Mouse (Mus musculus): ENCODE measurements around the gene Dhx29. TPM values are rescaled to one million over a fixed set of nuclear protein-coding genes. Genes with fewer than 3 reads are reported as not detected.

Dhx29 gene
- polyA plus RNA-seq (2012; rRNA removed), result 9.8 and 10.6 TPM in 2 replicates

DNA sequence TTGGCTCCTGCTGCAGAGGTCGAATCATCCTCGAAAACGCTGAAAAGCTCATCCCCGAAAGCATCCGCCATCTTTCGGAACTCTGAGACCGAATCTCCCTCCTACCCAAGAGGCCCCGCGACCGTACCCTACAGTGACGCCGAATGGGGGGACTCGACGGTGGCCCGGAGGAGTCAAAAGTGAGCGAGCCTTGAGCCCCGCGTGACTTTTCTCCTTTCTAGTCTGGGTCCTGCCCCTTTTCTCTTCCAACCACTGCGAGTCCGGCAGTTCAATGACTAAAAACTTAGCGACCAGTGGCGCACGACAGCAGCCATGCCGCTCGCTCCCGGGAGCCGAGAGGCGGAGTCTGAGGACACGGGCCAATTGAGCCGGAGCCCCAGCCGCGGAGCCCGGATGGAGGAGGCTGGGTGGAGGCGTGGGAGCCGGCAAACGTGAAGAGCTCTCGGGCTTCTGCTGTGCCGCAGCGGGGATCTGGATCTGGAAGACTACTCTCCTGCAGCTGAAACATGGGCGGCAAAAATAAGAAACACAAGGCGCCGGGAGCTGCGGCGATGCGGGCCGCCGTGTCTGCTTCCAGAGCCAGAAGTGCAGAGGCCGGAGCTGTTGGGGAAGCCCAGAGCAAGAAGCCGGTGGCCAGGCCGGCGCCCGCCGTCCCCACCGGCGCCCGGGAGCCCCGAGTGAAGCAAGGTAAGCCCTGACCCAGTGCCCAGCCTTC is at the start of gene Dhx29, which contains the start of gene Mtrex:
Dhx29 (plus strand) TSS at position 168 of the 715 bp plus-strand sequence.
Mtrex (minus strand) TSS at position 112 of the 715 bp plus-strand sequence.
- peak; percentile 99 for DNase-seq (ENCODE audit: low spot score)

GRCm38 (mm10) chr13:112887234-112887633 is 40.0 kb upstream of the Dhx29 start:
- no peak for DNase-seq (ENCODE audit: low spot score)

DNA sequence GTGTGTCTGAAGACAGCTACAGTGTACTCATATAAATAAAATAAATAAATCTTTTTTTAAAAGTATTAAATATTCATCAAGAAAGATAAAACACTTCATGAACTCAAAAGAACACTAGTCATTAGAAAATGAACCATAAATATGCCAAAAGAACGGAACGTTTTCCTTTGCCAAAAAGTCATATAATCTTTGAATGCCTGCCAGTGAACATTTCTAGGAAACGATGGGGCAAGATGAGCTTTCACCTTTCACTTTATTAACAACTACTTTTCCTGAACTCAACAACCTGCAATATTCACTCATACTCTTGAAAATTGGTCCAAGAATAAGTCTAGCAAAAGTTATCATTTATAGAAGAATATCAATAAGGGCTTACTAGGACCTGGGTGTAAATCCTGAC is 25.1 kb upstream of the Dhx29 start:
- DNase-seq (ENCODE audit: low spot score), result no peak

GRCm38 (mm10) chr13:112909663-112910062 is 17.6 kb upstream of the Dhx29 start:
- no peak for DNase-seq (ENCODE audit: low spot score)

DNA sequence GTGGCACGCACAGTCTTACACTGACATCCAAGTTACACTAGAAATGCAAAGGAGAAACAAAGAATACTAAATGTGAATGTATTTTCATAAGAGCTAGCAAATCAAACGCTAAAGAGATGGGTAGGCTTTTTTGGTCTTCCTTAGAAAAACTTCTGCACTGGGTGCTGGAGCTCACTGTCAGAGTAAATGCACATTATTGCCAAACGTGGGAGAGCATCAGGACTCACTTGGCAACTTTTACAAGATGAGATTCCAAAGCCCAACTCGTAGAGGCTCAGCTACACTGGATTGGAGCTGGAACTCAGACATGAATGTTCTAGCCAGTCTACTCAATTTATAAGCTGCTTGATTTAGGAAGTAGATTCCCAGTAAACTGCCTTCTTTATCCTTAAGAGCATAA is 16.8 kb upstream of the Dhx29 start:
- no peak for DNase-seq (ENCODE audit: low spot score)

GRCm38 (mm10) chr13:112919141-112919865 is 8.0 kb upstream of the Dhx29 start:
- DNase-seq (ENCODE audit: low spot score), result no peak

DNA sequence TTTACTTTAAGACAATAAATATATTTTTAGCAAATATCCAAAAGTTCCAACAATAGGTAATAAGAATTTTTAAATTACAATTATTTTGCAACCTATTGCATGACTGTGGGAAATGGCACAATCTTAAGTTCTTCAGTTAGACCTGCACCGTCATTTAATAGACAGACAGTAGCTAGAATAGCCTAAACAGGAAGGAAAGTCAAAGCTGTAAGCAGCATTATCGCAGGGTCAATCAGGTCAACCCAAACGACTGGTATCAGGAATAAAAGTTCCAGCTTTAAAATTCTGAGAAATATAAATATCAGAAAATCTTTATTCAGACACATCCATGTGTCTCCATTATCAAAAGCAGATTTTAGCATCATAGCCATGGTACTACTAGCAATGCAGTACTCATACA is 6.3 kb upstream of the Dhx29 start:
- DNase-seq (ENCODE audit: low spot score), result no peak

GRCm38 (mm10) chr13:112925266-112925665 is 2.0 kb upstream of the Dhx29 start:
- no peak for DNase-seq (ENCODE audit: low spot score)

- DNase-seq (ENCODE audit: low spot score), result no peak
Measured at GRCm38 (mm10) chr13:112925976-112926375, 1.3 kb upstream of the Dhx29 start.

DNA sequence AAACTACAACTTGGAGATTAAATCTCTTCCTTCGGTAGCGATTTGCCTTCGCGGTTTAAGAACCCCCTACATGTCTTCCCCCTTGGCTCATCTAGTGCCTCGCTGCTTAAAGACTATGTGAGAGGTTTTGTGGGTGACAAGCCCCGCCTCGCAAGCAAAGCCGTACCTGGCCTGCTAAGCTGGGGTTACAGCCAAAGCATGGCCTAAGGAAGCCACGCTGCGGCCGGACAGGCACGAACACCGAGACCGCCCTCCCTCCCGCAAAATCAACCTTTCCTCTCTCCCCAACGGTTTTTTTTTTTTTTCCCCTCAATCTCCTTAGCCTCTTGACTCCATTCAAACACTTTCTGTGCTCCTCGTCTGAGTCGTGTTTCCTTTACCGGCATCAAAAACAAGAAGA is 458 bp upstream of the Dhx29 start:
- DNase-seq (ENCODE audit: low spot score), result peak; percentile 27

GRCm38 (mm10) chr13:112928038-112928668 is 899 bp downstream of the Dhx29 start:
- no peak for DNase-seq (ENCODE audit: low spot score)

GRCm38 (mm10) chr13:112938130-112938529 is 10.9 kb downstream of the Dhx29 start:
- DNase-seq (ENCODE audit: low spot score), result no peak

DNA sequence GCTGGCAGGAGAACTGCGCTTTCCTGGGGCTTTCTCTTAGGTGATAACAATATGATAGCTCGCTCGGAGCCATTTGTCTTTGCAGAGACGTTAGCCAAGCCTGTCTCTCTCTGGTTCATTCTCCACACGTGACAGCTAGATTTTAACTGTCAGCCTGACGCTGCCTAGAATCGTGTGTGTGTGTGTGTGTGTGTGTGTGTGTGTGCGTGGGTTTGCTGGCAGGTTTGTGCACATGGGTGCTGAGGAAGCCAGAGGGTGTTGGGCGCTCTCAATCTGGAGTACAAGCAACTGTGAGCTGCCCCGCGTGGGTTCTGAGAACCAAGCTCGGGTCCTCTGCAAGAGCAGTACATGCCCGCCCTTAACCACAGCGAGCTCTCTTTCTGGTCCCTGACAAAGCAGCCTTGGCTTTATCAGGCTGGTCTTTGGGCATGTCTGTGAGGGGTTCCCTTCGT is 14.7 kb downstream of the Dhx29 start:
- DNase-seq (ENCODE audit: low spot score), result no peak

- DNase-seq (ENCODE audit: low spot score), result no peak
Measured at GRCm38 (mm10) chr13:112945312-112945711, 18.1 kb downstream of the Dhx29 start.

- no peak for DNase-seq (ENCODE audit: low spot score)
Measured at GRCm38 (mm10) chr13:112945900-112946299, 18.6 kb downstream of the Dhx29 start.

- DNase-seq (ENCODE audit: low spot score), result no peak
Measured at GRCm38 (mm10) chr13:112954067-112954466, 26.8 kb downstream of the Dhx29 start.

GRCm38 (mm10) chr13:112963081-112963480 is 35.8 kb downstream of the Dhx29 start:
- DNase-seq (ENCODE audit: low spot score), result no peak

DNA sequence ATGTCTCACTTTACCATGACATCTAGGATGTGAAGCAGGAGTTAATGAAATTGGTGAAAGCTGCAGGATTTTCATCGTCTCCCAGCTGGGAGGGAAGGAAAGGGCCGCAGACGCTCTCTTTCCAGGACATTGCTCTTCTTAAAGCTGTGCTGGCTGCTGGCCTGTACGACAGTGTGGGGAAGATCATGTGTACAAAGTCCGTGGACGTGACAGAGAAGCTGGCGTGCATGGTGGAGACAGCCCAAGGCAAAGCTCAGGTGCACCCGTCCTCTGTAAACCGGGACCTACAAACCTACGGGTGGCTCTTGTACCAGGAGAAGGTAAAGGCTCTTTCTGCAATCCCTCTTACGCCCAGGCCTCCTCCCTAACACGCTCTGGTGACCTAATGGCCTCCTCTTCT is 37.2 kb downstream of the Dhx29 start:
- DNase-seq (ENCODE audit: low spot score), result no peak

GRCm38 (mm10) chr13:112967267-112967666 is 40.0 kb downstream of the Dhx29 start:
- DNase-seq (ENCODE audit: low spot score), result no peak

GRCm38 (mm10) chr13:112976720-112977119 is 49.5 kb downstream of the Dhx29 start:
- no peak for DNase-seq (ENCODE audit: low spot score)

GRCm38 (mm10) chr13:112985605-112986450 is 58.6 kb downstream of the Dhx29 start:
- no peak for DNase-seq (ENCODE audit: low spot score)

Measured in urinary bladder, adult 2 months (tissue).